Mouse (Mus musculus): ENCODE data around the gene Actr1a. TPM values are rescaled to one million over a fixed set of nuclear protein-coding genes. Genes with fewer than 3 reads are reported as not detected.

Actr1a gene
- polyA plus RNA-seq, 1 experiment from 2014 or later: 149 TPM

GRCm38 (mm10) chr19:46399886-46400285, 4.3 kb upstream of the Actr1a start:
- no peak for TF ChIP-seq CTCF (IDR thresholded peaks at IDR 0.05; ENCODE audit: low read depth)
- H3K4me1 ChIP-seq (ENCODE audit: insufficient read depth): peaks cover 7% of the 10 kb centered on the region; the same call in 1 of the 2 replicates
- no peaks in the 10 kb centered on the region for H3K27me3 ChIP-seq (ENCODE audit: insufficient read depth, low read length)
- H3K4me2 ChIP-seq: no peak overlapping the region
- DNase-seq: no peak
- no peak overlapping the region for H3K9ac ChIP-seq
- no peak for ATAC-seq (ENCODE audit: insufficient read depth)
- H3K9me3 ChIP-seq (ENCODE audit: low read depth, low read length): no peaks in the 10 kb centered on the region
- WGBS: 70% methylated on average over 7 of the region's 7 CpGs
- H3K27ac ChIP-seq (ENCODE audit: low read depth): no peak overlapping the region
- H3K36me3 ChIP-seq (ENCODE audit: insufficient read depth): peaks cover 31% of the 10 kb centered on the region
- no peak overlapping the region for H3K4me3 ChIP-seq (ENCODE audit: low read depth, low read length)

- H3K9me3 ChIP-seq (ENCODE audit: low read depth, low read length): no peaks in the 10 kb centered on the region
- no peak overlapping the region for H3K27ac ChIP-seq (ENCODE audit: low read depth)
- no peak for DNase-seq
- H3K4me3 ChIP-seq (ENCODE audit: low read depth, low read length): no peak overlapping the region
- no peak for ATAC-seq (ENCODE audit: insufficient read depth)
- peaks cover 7% of the 10 kb centered on the region; the same call in 1 of the 2 replicates for H3K4me1 ChIP-seq (ENCODE audit: insufficient read depth)
- WGBS: 83% methylated on average over 6 of the region's 6 CpGs
- H3K4me2 ChIP-seq: peak overlapping the region; percentile 89
- no peaks in the 10 kb centered on the region for H3K27me3 ChIP-seq (ENCODE audit: insufficient read depth, low read length)
- H3K9ac ChIP-seq: no peak overlapping the region
- no peak for TF ChIP-seq CTCF (IDR thresholded peaks at IDR 0.05; ENCODE audit: low read depth)
- peaks cover 26% of the 10 kb centered on the region for H3K36me3 ChIP-seq (ENCODE audit: insufficient read depth)
Observed at GRCm38 (mm10) chr19:46399372-46399771, 3.8 kb upstream of the Actr1a start.

GRCm38 (mm10) chr19:46398401-46398800, 2.9 kb upstream of the Actr1a start:
- Histone ChIP-seq H3K9ac (peak overlapping the region; percentile 87), H3K4me1 (ENCODE audit: insufficient read depth) (peaks cover 13% of the 10 kb centered on the region)

GRCm38 (mm10) chr19:46397436-46398001, 2.0 kb upstream of the Actr1a start:
- H3K4me1 ChIP-seq (ENCODE audit: insufficient read depth): peaks cover 13% of the 10 kb centered on the region
- WGBS: 2% methylated on average over 17 of the region's 19 CpGs
- H3K4me3 ChIP-seq (ENCODE audit: low read depth, low read length): peak overlapping the region; percentile 83
- peak overlapping the region; percentile 87 for H3K9ac ChIP-seq
- TF ChIP-seq CTCF (IDR thresholded peaks at IDR 0.05; ENCODE audit: low read depth): no peak
- ATAC-seq (ENCODE audit: insufficient read depth) (peak; percentile 7; the same call in 1 of the 2 replicates), DNase-seq (peak; percentile 55)
- H3K36me3 ChIP-seq (ENCODE audit: insufficient read depth): peaks cover 8% of the 10 kb centered on the region
- peak overlapping the region; percentile 89 for H3K4me2 ChIP-seq
- H3K27me3 ChIP-seq (ENCODE audit: insufficient read depth, low read length): no peaks in the 10 kb centered on the region
- H3K9me3 ChIP-seq (ENCODE audit: low read depth, low read length): no peaks in the 10 kb centered on the region
- H3K27ac ChIP-seq (ENCODE audit: low read depth): peak overlapping the region; percentile 88

More at GRCm38 (mm10) chr19:46398401-46398800, 2.9 kb upstream of the Actr1a start:
- no peaks in the 10 kb centered on the region for H3K27me3 ChIP-seq (ENCODE audit: insufficient read depth, low read length)
- peaks cover 16% of the 10 kb centered on the region for H3K36me3 ChIP-seq (ENCODE audit: insufficient read depth)
- 39% methylated on average over 3 of the region's 3 CpGs for WGBS
- no peak for TF ChIP-seq CTCF (IDR thresholded peaks at IDR 0.05; ENCODE audit: low read depth)
- H3K4me2 ChIP-seq: peak overlapping the region; percentile 89
- ATAC-seq (ENCODE audit: insufficient read depth): no peak
- H3K27ac ChIP-seq (ENCODE audit: low read depth): no peak overlapping the region
- no peaks in the 10 kb centered on the region for H3K9me3 ChIP-seq (ENCODE audit: low read depth, low read length)
- DNase-seq: no peak
- peak overlapping the region; percentile 83 for H3K4me3 ChIP-seq (ENCODE audit: low read depth, low read length)

GRCm38 (mm10) chr19:46396686-46397435, 1.3 kb upstream of the Actr1a start, which contains the start of gene Sufu:
Gene Sufu, plus strand, starts transcription at chr19:46396896.
- peak within 1 kb of the TSS; percentile 88 for H3K27ac ChIP-seq (ENCODE audit: low read depth)
- under 1% methylated on average over 57 of the region's 57 CpGs for WGBS
- peak within 1 kb of the TSS; percentile 89 for H3K4me2 ChIP-seq
- no peaks in the 10 kb centered on the region for H3K9me3 ChIP-seq (ENCODE audit: low read depth, low read length)
- H3K4me3 ChIP-seq (ENCODE audit: low read depth, low read length): peak within 1 kb of the TSS; percentile 83
- H3K4me1 ChIP-seq (ENCODE audit: insufficient read depth): peaks cover 13% of the 10 kb centered on the region
- ATAC-seq (ENCODE audit: insufficient read depth) (peak; percentile 89), DNase-seq (peak; percentile 100)
- peaks cover 11% of the 10 kb centered on the region for H3K36me3 ChIP-seq (ENCODE audit: insufficient read depth)
- H3K27me3 ChIP-seq (ENCODE audit: insufficient read depth, low read length): no peaks in the 10 kb centered on the region
- H3K9ac ChIP-seq: peak within 1 kb of the TSS; percentile 87
- TF ChIP-seq CTCF (IDR thresholded peaks at IDR 0.05; ENCODE audit: low read depth): peak; percentile 86

GRCm38 (mm10) chr19:46396109-46396508, 561 bp upstream of the Actr1a start:
- 10% methylated on average over 8 of the region's 8 CpGs for WGBS
- H3K4me3 ChIP-seq (ENCODE audit: low read depth, low read length): peak overlapping the region; percentile 72
- H3K27me3 ChIP-seq (ENCODE audit: insufficient read depth, low read length): no peaks in the 10 kb centered on the region
- TF ChIP-seq CTCF (IDR thresholded peaks at IDR 0.05; ENCODE audit: low read depth): no peak
- no peak overlapping the region for H3K9ac ChIP-seq
- H3K4me2 ChIP-seq: peak overlapping the region; percentile 64
- peaks cover 7% of the 10 kb centered on the region for H3K36me3 ChIP-seq (ENCODE audit: insufficient read depth)
- no peak overlapping the region; the same call in 1 of the 2 replicates for H3K27ac ChIP-seq (ENCODE audit: low read depth)
- ATAC-seq (ENCODE audit: insufficient read depth) (no peak), DNase-seq (no peak)
- H3K9me3 ChIP-seq (ENCODE audit: low read depth, low read length): no peaks in the 10 kb centered on the region
- H3K4me1 ChIP-seq (ENCODE audit: insufficient read depth): peaks cover 13% of the 10 kb centered on the region

GRCm38 (mm10) chr19:46394712-46395108, 838 bp downstream of the Actr1a start:
- TF ChIP-seq CTCF (IDR thresholded peaks at IDR 0.05; ENCODE audit: low read depth): no peak
- peak overlapping the region; percentile 72 for H3K4me3 ChIP-seq (ENCODE audit: low read depth, low read length)
- peaks cover 13% of the 10 kb centered on the region for H3K4me1 ChIP-seq (ENCODE audit: insufficient read depth)
- peak overlapping the region; percentile 42; the same call in 1 of the 2 replicates for H3K9ac ChIP-seq
- 6% methylated on average over 10 of the region's 10 CpGs for WGBS
- H3K27ac ChIP-seq (ENCODE audit: low read depth): no peak overlapping the region
- H3K9me3 ChIP-seq (ENCODE audit: low read depth, low read length): no peaks in the 10 kb centered on the region
- ATAC-seq (ENCODE audit: insufficient read depth): no peak
- 0 out of 2 replicates have a peak, but pooled peaks cover 6% of the 10 kb centered on the region for H3K36me3 ChIP-seq (ENCODE audit: insufficient read depth)
- no peak for DNase-seq
- H3K27me3 ChIP-seq (ENCODE audit: insufficient read depth, low read length): no peaks in the 10 kb centered on the region
- peak overlapping the region; percentile 76 for H3K4me2 ChIP-seq
